Mouse (Mus musculus): Measurements from ENCODE around the gene Olfr1323. TPM values are rescaled to one million over a fixed set of nuclear protein-coding genes. Genes with fewer than 3 reads are reported as not detected.

Olfr1323 gene
- polyA plus RNA-seq (2017; shearing (Covaris generic)): not detected

GRCm38 (mm10) chrX:50019259-50019658, at the start of gene Olfr1323:
Olfr1323 (minus strand) TSS chrX:50019359.

Other genes with a start within 250 kb of the Olfr1323 start
- not detected for gene Igsf1, start 221.6 kb downstream of the Olfr1323 start, polyA plus RNA-seq (2017; shearing (Covaris generic))
- gene Olfr1322, start 127.9 kb downstream of the Olfr1323 start, polyA plus RNA-seq (2017; shearing (Covaris generic)): 0.09 TPM